Mouse (Mus musculus) cerebellum, postnatal 14 days (tissue): Measurements from ENCODE around the gene Cyp46a1.
A peak's percentile ranks its signal among the peaks of the same experiment; 100 is the strongest.

Experiments used
- DNase-seq, 2 experiments: peaks; one replicate each; pipeline ENCODE4 v3.0.0; 2021; ENCODE audit warnings: mixed read lengths in 2 of 2

Gene Cyp46a1

DNA sequence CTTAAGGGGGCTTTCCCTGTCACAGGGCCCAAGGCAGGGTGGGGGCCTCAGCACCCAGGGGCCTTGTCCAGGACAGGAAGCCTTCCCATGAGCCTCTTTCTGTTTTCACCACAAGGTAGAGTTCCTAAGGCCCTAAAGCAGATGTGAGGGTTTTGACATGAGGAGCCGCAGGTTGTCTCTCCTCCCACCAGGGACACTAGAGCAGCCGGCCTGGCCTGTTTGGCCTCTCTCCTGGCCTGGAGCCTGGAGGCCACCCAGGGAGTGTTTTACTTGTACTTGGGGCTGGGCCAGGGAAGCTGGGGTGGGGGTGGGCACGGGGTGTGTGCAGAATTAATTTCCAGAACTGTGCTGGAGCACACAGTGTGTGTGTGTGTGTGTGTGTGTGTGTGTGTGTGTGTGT, 31.2 kb downstream of the Cyp46a1 start:
- DNase-seq: peak; percentile 57 to 69

DNA sequence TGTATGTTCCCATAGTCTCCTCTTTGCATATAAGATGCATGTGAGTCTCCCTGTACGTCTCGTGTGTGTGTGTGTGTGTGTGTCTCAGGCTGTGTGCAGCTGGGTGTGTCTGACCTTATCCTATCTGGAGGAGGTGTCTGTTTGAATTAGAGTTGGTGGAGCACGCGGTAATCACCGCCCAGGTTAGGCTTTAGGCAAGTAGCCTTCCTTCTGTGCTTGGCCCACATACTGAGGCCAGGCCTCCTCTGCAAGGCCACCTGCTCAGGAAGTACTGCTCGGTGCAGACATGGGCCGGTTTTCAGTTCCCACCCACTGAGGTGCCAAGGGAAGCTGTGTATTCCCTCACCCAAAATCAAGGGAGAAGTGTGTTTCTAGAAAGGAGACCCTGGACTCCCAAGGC, 31.7 kb downstream of the Cyp46a1 start:
- DNase-seq: peak in 1 of 2 experiments; percentile 44

DNA sequence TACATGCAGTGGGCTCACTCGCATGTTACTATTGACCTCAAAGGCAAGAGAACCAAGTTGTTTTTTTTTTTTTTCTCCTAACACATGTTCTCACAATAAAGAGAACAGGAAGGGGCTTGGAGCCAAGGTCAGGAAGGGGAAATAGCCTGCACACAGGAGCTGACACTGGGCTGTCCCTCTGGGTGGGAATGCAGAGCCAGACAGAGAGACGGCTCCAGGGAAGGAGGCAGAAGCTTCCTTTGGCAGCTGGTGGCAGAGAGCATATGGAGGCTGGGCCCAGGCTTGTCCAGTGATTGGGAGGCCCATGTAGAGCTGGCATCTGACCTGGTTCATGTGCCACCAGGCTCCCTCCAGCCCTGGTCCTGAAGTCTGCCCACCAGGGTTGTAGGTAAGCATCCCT, 33.7 kb downstream of the Cyp46a1 start:
- peak; percentile 70 for DNase-seq

DNA sequence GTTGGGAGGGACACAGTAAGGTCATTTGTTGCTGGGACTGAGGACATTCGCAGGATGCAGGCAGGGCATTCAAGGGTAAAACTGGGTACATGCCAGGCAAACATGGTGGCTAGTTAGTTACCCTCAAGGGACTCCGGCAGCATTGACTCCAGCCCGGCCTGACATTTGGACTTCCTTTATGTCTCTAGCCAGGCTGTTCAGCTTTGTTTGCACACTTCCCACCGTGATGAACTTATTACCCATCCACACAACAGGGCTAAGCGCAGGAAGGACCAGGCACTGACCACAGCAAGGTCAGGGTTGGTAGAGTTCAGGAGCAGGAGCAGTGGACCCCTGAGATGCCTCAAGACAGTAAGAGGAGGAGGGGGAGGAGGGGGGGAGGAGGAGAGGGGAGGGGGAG, 34.7 kb downstream of the Cyp46a1 start:
- DNase-seq: peak in 1 of 2 experiments; percentile 27

DNA sequence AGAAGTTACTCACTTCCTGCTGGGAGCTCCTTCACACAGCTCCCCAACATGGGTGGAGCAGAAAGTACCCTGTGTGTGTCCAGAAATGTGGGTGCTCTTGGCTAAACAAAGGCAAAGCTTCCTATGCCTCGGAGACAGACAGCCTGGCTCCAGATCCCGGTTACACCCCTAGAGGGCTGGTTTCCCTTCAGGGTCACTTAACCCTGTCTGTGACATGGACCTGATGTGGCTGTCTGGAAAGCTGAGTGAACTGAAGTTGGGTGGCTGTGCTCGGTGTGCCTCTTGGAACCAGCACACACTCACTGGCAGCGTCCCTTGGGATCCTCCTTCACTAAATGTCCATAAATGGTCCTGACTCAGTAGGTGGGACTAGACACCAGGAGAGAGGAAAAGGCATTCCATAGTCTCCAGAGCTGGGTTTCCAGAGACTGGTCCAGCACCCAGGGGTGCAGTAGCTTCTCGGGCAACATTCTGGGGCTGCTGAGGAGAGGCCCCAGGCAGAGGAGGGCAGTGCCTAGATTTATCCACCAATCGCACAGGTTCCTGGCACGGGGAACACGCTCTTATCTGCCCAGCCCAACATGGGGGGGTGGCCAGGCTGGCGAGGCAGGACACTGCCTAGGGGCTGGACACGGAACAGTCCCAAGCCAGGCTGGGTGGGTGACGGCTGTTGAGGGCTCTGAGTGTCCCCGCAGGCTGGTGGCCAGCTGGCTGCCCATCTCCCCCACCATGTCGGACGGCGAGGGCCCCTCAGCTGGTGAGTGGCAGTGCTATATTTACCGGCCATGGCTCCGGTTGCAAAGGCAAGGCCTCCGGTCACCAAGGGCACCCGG, 36.6 kb downstream of the Cyp46a1 start, which contains the start of gene Eml1:
TSS of gene Eml1 (plus strand) at position 362 of the 833 bp plus-strand sequence.
- peak in 1 of 2 experiments; percentile 22 for DNase-seq

DNA sequence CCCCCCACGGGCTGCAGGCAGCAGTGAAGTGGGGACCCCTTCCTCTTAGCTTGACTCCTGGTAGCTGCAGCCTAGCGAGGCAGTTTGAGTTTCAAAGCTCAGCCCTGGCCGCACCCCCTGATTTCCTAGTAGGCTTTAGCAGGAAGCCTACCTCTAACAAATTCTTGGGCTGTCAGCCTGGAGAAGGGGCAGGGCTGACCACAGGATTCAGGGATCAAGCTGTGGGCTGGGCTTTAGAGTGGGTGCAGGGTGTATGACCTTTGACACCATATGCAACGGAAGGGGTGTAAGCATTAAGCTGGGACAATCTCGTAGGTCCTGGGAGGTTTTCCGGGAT, 37.2 kb downstream of the Cyp46a1 start:
- DNase-seq: no peak

DNA sequence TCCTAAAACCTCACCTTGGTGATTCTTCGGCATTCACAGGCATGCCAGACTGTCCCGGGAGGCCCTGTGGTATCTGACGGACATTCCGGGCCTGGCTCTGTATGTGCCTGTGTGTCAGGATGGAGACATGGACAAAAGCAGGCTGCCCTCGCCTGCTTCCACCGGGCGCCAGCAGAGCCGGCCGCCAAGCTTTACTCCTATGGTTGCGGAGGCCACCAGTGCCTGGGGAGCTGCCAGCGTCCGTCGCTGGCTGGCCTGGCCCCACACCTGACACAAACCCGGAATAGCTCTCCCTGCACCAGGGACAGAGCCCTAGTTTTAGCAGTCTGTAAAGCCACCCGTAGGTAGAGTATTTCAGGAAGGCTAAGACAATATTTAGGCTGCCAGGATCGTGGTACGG, 38.1 kb downstream of the Cyp46a1 start:
- peak; percentile 77 to 78 for DNase-seq

DNA sequence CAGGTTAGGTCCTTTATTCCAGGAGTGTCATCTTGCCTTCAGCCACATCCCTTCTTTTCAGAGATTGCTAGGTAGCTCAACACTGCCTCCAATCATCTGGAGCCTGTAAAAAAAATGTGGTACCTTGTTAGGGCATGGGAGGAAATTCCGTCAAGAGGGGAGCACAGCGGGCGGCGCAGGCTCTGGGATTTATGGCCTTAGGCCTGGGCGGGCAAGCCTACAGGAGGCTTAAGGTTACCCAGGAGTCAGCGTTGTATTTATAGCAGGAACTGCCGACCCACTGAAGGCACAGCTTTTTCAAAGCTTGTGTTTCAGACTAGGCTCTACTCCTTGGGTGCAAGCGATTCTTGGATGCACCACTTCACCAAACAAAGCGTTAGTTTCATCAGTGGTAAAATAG, 39.4 kb downstream of the Cyp46a1 start:
- DNase-seq: no peak

DNA sequence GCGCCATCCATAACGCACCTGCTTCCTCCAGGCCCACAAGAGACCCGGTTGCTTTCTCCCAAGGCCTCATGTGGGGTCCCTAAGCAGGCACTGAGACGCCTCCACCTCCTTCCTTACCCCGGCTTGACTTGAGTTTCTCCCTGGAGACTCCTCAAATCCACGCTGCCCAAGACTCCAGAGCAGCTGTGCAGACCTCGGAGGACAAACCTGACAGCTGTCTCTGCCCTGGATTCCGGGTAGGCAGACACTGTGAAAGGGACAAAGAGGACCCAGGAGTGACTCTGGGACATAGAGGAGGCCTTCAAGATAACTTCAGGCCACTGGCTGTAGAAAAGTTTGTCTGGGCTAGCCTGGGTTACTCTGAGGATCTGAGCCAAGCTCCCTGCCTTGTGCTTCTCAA, 40.5 kb downstream of the Cyp46a1 start:
- DNase-seq: no peak

DNA sequence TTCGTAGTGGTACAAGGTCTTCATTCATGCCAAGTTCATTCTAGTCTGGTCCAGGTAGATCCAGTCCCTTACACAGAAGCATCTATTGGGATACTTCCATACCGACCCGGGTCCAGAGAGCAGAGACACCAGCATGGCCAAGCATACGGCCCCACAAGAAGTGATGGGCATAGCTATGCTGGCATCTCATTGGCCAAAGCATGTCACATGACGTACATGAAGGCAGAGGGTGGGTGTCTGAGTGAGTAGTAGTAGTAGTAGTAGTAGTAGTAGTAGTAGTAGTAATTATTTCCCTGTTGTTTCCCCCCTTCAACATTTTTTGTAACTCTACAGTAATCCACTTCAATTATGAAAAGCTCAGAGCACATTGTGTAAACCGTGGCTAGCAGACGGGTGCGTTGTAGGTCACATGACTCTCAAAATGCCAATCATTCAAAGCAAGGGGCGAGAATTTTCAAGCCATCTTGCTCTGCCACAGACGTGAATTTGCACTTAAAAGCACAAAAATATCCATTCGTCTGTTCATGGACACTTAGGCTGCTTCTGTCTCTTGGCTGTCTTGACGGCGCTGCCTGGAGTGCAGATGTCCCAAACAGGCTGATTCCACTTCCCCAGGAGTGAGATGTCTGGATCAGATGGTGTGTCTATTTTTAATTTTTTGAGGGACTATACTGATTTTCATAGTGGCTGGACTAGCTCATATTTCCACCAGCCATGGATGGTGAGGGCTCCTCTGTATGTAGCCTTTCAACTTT, 44.4 kb downstream of the Cyp46a1 start:
- DNase-seq: no peak

DNA sequence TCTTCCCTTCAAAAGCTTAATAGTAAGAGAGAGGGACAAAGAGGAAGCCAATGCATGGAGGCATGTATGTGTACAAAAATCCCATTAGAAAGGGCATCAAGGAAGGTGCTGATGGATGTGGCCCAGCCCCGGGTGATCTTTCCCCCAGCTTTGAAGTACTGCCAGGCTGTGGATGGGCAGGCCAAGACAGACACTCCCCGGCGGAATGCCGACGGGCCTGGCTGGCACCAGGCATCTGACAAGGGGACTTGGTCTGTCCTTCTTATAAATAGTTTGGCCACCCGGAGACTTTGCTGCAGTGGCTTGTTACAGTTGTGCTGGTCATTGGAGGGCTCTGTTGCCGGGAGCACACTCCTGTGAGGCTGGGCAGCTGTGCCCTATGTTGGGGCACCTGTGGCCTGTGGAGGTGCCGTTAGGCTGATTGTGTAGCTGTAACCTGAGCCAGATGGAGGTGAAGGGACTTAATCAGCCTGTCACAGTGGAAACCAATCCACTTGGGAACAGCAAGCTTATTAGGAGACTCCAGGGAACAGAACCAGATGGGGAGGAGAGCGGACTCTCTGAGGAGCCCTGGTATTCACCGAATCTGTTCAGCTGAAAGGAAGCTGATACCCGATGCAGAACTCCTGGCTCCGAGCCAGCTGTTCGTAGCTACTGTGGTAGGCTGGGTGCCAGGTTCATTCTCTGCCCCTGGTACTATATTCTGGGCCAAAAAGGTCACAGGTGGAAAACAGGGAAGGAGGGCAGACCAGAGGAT, 52.5 kb downstream of the Cyp46a1 start:
- peak; percentile 61 to 79 for DNase-seq

DNA sequence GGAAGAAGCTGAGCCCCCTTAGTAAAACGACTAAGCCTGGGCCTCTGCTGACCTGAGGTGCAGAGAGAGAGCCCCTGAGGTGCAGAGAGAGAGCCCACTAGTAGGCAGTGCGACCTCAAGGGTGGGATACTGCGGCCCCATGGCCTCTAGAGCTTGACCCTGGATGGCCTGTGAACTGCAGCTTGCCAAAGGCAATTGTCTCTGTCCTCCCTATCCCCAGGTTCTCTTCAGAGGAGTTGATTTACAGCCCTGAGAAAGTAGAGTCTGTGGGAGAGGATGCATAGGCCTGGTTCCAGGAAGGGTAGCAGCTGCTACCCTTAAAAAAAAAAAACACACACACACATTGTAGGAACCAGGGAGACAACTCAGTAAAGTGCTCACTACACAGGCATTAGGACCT, 55.5 kb downstream of the Cyp46a1 start:
- no peak for DNase-seq

DNA sequence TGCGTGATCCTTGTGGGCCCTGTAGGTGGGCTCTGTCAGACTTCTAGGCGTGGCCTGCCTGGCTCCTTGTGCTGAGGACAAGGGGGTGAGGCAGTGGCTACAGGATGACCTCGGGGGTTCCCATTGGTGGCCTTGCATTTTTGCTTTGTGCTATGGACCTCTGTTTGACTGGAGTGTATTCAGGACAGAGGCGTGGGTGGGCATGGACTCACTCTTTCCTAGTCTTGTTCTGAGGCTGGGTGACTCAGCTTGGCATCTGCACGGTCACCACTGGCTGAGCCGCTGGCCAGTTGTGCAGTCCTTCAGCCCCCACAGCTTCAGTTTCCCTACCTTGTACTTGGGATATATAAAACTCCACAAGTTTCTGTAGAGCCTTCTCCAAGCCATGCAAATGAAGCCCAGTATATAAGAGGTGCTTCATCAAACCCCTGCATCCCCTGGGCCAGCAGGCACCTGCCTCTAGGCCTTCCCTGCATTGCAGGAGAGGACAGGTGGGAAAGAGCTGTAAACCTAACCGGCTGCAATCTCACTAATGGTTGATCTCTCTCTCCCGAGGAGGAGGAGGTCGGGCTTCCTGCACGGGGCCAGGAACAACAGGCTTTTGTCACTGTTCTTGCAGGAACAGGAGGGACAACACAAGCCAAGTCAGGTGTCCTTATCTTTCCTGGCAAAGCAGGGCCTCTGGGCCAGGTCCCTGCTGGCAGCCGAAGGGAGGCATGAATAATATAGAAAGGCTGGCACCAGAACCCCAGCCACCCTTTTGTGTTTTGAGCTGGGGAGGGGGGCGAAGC, 58.3 kb downstream of the Cyp46a1 start:
- DNase-seq: peak; percentile 37 to 40

DNA sequence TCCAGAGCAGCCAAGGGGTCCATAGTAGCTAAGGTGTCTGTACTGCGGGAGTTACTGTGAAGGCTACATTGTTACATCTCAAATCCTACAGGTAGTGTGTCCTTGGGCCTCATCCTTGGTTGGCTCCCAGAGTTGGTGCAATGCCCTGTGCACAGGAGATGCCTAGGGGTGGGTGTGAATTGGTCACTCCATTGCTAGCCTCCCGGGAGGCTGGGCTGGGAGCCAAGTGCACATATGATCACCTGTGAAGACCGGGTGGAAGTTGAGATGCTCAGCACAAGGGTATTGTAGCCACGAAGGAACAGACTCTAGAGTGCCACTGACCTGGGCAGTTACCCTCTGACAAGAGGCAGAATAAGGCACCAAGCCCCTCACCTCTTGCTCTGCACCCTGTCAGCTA, 58.9 kb downstream of the Cyp46a1 start:
- DNase-seq: peak; percentile 48 to 58

DNA sequence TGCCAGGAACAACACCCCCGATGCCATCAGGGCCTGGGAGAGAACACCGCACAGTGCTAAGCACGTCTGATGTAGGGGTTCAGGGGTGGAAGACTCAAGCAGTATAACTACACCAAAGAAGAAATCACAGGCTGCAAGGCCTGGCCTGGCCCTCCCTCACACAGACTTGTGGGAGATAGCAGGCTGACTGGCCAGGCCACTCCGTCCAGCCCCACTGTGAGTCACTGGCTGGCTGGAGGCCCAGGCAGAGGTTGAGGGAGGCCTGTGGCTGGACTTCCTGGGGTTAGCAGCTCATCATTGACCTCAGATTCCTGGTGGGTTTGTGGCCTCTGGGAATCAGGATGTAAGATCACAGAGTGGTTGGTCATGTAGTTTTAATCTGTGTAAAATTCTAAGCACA, 59.5 kb downstream of the Cyp46a1 start:
- DNase-seq: peak; percentile 43 to 48

DNA sequence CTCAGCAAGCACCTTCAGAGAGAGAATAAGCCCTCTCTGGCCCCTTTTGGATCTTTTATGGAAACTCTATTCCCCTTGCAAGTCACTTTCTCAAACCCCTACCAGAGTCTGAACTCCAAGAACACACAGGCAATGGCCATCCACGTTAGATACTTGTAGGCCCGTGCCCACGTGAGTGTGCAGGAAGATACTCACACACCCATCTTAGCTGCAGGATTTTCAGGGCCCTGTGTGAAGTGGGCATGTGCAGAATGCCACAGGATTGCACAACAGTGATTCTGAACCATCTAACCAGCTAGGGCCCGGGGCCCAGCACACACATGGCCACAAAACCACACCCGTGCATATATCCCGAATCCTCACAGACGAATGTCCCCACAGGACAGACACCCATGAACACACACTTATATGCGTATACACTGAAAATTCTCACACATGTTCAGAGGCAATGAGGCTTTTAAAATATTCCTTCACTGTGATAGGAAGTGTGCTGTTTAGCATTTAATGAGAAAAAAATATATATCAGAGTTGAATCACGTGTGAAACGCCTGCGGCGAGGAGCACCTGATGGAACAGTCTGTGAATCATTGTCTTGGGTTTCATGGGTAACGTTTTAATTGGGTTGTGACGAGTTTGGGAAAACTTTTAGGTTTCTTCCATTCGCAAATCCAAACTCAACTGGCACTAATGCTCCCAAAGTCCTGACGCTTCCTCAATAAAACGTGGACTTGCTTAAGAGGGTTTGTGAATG, 60.5 kb downstream of the Cyp46a1 start:
- DNase-seq: no peak

DNA sequence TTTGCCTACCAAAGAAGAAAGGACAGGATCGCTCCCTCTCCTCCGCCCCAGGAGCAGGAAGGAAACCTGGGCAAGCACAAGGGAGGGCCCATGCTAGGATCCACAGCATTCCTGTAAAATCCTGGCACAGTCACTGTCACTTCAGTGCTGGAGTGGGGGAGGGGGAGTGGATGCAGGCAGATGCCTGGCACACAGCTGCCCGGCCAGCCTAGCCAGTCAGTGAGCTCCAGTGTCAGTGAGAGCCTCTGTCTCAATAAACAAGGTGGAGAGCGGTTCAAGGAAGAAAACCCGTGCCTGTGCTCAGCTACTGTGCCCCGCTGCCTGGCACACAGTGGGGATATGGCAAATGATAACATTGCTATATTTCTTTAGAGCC, 61.1 kb downstream of the Cyp46a1 start:
- peak in 1 of 2 experiments; percentile 42 for DNase-seq

DNA sequence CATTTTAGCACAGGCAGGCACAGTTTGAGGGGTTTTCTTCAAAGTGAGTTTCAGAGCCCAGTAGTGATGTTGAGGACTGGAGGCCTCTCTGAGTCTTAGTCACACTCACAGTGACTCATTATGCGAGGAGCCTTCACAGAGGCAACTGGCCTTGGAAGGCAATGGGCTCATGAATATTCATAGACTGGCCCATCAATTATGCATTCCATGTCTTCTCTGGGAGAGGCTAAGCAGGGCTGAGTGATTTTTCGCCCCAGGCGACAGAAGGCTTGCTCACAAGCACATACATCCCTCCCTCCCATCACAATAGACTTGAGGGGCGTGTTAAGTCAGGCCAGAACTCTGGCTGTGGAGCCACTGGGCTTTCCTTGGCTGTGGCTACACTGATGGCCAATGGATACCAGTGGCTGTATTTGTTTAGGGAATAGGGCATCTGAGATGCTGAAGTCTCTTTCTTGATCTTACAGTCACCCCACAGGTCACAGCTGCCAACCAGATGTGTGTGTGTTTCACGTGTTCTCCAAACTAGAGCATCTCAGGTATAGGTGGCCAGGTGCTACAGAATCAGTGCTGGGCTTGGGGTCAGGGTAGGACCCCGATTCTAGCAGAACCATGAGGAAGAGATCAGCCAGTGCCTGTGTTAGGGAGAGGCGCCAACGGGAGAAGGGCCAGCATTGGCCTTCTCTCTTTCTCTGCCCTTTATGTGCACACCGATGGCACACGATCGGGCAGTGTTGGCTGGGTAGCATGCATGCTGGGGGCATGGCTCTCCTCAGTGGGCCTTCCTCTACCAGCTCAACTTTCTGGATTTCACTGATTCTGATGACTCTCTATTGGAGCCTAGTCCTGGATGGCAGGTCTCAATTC, 62.1 kb downstream of the Cyp46a1 start:
- peak; percentile 69 to 78 for DNase-seq

DNA sequence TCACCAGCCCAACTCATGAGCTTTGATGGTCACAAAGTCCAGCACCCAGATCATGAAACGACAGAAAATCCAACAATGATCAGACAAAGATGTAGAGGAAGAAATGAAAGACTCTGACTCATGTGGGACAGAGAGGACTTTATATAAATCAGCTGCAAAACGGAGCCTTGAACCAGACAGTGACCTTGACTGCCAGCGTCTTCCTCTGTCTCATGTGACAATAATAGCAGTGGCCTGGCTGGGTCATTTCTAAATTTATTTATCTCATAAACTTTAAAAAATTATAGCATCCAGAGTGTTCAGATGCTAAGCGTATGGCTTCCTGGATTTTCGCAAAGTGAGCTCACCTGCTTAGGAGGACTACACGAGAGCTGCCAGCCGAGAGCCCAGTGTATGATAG, 64.5 kb downstream of the Cyp46a1 start:
- DNase-seq: no peak

DNA sequence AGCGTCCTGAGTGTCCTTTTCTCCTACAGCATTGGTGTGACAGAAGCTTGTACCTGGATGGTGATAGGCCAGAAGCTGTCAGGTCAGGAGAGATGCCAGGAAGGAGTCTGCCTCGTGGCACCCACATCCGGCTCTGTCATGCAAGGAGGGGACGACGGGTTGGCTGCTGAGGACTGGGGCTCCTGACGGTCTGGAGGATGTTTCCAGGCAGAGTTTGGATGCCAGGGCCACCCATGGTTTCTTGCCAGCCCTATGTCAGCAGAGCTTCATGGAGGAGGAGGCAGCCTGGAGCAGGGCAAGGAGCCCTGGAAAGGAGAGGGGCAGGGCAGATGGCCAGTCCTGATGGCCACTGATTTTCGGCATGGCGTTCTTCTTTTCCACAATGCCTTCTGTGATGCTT, 65.0 kb downstream of the Cyp46a1 start:
- peak; percentile 72 to 75 for DNase-seq

DNA sequence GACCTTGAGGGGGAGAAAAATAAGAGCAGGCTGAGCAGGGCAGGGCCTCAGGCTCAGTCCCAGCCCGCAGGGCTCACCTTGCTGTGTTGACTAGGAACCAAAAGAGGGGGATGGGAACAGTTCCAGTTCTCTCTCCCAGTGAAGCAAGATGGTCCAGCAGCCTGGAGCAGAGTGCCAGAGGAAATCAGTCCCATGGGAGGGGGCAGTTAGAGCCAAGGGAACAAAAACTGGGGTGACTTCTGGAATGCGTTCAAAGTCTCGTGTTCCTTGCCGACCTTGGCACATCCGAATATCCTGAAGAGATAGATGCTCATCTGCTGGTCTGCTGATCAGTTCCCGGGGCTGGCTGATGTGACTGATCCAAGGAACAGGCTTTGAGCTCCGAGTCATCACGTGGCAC, 66.8 kb downstream of the Cyp46a1 start:
- DNase-seq: peak; percentile 56
